Mouse (Mus musculus) c-Kit-positive CD71-negative TER-119-negative erythroid progenitor cells, embryonic 14.5 days (primary cell): ENCODE results near the gene Gdnf.

Experiments
- DNase-seq: peaks from one replicate; pipeline ENCODE4 v3.0.0-alpha.2; 2013; ENCODE audit warnings: low read depth

Gdnf gene

DNA sequence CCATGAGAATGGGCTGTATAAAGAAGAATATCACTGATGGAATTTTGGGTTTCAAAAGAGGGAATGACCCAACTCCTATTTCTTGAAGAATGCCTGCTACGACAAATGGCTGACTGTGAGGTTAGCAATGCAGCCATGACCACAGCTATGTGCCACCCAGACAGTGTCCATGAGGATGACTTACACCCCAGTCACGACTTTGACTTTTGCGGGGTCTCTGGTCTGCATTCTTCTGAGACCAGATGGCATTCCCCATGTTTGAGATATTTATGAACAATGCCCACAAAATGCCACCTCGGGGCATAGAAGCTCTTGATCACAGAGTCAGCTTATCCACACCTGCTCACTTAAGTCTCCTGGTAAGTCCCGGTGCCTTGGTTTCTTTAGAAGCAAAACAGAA lies 52.2 kb downstream of the Gdnf start:
- DNase-seq: no peak

DNA sequence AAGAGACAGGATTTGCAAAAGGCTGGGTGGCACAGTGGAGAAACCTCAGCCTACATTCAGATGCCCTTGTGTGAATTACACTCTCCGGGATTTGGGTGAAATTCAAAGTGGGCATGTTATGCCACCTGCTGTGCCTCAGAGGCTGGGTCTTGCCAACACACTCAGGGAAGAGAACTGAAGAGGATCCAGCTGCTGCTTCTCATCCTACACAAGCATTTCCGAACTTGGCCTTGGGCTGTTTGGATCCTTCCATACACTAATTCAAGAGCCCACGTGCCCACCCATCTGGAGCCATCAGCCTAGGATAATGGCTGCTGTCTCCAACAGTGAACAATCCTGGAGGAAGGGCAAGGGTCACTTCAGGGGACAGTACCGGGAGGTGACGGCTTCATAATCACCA lies 52.7 kb downstream of the Gdnf start:
- DNase-seq: no peak

DNA sequence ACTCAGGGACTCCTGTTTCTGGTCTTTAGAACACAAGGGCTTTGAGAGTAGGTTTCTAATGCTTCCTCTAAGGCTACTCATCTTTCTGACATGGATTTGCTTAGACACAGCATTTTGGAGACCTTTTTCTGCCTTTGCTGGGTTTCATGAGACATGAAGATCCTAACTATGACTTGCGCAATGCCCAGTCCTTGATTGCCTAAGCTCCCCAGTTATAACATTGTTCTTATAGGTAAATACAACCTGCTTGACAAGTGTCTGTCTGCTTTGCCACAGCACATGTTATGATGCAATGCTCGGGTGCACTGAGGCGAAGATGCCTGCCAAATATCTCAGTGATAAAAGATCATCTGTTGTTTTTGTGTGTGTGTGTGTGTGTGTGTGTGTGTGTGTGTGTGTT lies 54.7 kb downstream of the Gdnf start:
- DNase-seq: no peak

DNA sequence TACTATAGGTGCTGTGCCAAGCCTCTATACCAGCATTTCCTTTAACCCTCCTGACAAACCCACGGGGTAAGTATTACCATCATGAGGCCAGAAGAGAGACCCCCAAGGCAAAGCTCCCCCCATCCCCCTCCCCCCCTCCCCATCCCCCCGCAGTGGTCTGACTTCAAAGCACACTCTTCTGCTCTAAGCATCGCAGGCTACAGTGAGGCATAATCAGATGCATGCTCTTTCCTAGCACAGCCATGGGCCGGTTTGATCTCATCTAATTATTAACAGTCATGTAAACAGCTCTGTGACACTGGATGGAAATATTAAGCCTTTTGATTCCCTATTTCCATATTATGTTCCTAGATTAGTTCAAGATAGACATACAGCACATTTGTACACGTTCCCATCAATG lies 61.8 kb downstream of the Gdnf start:
- DNase-seq: no peak

DNA sequence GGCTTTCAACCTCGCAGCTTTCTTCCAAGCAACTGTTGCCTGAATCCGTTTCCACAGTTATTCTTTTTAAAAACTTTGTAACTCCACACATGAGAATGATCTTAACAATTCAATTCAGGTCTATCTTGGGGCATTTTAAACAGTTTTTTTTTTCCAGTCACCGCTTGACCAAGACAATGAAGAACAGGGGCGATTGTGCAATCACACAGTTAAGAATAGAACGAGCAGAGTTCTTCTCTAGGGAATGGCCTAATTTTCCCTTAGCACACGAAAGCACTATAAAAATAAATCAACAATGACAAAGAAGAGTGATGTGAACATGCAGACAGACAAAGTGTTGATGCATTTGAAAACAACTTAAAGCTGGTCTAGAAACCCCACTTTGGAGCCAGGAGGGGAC lies 65.2 kb downstream of the Gdnf start:
- DNase-seq: no peak

DNA sequence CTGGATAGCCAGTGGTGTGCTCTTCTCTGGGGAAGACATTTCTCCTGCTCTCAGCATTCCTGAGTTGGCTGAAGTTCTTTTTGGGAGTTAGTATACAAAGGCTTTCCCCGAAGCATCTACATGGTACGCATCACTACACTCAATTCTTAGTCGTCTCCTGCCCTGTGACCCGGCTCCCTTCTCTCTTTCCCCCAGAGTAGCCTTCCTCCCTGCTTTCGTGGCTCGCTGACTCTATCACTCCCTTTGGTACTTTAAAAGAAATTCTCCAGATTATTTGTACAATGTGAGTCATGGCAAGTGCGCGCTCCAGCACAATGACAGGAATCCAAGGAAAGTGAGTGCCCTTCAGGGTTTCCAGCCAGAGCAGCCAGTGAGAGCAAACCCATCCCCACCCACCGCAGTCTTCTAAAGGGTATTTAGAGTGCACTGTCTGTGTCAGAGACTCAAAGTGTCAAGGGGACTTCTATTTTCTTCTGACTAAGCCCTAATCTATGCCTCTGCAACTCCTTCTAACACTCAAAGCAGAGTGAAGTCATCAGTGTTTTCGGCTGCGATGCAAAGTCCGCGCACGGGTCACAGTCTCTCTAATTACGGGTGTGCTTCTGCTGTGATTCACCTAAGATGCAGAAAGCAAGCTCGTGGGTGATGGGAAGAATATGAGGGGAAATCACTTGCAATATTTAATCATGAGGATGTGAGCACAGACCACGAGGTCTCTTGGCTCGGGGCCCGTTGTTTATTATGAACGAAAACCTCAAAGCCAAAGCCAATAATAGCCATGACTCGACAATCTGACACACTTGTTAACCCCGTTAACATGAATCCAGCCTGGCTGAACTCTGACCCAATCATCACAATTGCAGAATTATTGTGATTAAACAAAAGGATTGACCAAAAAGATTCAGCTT lies 67.2 kb downstream of the Gdnf start:
- DNase-seq: no peak

DNA sequence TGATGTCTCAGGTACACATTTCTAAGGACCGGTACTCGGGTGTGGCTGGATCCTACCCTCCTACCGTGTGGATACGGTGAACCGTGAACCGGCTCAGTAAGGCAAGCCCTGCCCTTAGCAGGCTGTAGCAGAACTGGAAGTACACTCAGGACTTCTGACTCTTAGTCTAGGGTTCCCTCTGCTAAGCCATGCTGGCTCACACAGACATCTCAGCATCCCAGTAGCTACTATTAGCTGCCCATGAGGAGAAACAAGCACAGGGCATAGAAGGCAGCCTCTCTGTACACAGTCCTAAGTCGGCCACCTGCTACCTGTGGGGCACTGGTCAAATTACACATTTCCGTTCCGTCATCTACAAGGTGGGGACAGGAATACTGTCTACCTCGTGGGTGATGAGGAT lies 68.2 kb downstream of the Gdnf start:
- no peak for DNase-seq

DNA sequence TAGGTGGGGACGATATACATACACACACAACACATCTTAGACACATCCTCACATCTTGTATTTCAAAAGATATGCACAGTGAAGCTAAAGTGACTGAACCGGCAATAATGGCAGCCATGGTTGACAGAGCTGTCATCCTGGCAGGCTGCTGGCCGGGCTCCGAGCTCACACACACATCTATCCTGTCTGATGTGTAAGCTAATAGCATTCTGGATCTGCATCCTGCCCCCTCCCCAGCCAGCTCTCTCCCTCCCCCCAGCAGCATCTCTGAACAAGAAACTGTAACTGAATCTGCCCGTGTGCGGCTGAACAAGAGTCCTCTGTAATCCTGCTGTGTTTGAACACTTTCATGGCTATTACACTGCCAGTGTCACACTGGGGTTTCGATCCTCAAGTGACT lies 69.3 kb downstream of the Gdnf start:
- DNase-seq: no peak

DNA sequence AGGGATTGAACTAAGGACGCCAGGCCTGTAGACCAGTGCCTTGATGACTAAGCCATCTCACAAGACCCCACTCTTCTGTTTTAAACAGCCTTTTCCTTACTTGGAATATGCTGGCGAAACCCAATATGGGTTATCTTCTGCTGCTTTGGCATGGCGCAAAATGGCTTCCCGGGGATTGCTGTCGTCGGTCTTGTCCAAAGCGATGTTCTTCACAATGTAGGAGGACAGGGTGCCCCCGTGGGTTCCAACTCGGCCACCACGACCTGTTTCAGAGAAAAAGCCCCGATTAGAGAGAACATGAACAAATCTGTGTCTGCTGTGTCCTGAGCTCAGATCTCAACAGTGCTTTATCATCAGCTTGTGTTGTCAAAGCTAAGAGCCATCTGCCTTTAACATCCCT lies 73.5 kb downstream of the Gdnf start:
- no peak for DNase-seq

DNA sequence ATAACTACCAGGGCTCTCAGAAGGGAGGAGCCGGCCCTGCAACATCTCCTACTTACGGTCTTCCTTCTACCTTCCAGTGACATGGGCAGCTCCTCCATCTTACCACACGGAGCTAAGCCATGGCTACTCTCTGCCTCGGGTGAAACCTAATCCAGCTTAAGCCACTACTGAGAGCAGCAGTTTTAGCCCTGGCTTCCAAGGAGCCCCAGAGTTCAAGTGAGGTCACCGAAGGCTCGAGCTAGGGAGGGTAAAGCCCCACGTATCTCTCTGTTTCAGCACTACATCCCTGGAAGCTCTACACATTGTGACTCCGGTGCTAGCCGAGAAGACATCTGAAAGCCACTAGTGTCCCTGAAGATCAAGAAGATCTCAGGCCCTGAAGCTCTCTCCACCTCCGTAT lies 74.5 kb downstream of the Gdnf start:
- no peak for DNase-seq

DNA sequence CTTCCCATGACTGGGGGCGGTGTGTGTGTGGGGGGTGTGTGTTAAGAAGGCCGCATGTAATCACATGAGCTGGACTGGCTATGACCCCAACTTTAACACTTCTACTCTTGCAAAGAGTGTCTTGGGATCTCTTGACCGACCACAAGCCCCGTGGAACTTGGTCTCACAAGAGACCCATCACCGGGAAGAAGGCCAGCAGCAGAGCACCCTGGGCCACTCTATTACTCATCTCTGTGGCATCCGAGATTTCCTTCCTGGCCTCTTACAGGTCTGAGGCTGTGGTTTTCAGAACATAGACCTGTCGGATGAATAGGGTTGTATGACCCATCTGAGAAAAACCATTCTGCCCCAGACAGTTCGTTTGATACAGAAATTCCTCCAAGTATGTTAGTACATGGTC lies 75.9 kb downstream of the Gdnf start:
- no peak for DNase-seq
